Mouse (Mus musculus): ENCODE results near the gene Sel1l2. TPM values are rescaled to one million over a fixed set of nuclear protein-coding genes. Genes with fewer than 3 reads are reported as not detected.

The Sel1l2 gene
- polyA plus RNA-seq (2012; rRNA removed), result not detected in 2 replicates

DNA sequence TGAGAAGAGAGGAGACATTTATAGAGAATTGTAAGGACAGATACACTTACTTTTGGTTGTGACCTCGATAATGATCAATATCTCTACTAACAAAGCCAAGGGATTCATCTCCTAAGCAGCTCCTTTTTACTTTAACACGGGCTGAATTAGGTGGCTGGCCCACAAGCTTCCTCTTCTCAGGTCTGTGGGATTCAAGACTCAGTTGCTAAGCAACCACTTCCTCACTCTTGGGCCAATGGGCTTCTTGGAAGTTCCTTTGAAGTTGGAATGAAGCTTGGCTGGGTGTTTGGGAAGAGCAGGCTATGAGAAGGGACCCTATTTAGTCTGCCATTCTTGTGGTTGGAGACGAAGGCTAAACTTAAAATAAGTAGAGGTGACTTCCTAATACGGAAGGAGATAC is at the start of gene Sel1l2:
Gene Sel1l2 (minus strand): TSS at position 182 of the 400 bp plus-strand sequence.
- H3K27ac ChIP-seq (ENCODE audit: insufficient read depth, low read depth, low read length), result no peak within 1 kb of the TSS
- no peaks in the 10 kb centered on the region for H3K4me1 ChIP-seq (ENCODE audit: control insufficient read depth, insufficient read depth, insufficient read length, low read length)
- H3K27me3 ChIP-seq (ENCODE audit: control insufficient read depth, insufficient read depth, low read length), result no peaks in the 10 kb centered on the region
- no peaks in the 10 kb centered on the region for H3K36me3 ChIP-seq (ENCODE audit: control insufficient read depth, insufficient read depth, low read length)
- TF ChIP-seq POLR2A (IDR thresholded peaks at IDR 0.05; ENCODE audit: low read depth, low read length) (no peak), CTCF (IDR thresholded peaks at IDR 0.05; ENCODE audit: extremely low read depth, insufficient read length, insufficient replicate concordance, low read depth, low read length) (no peak)
- WGBS, result 52% methylated on average over 4 of the region's 4 CpGs
- H3K4me3 ChIP-seq (ENCODE audit: low read depth, low read length), result no peak within 1 kb of the TSS

DNA sequence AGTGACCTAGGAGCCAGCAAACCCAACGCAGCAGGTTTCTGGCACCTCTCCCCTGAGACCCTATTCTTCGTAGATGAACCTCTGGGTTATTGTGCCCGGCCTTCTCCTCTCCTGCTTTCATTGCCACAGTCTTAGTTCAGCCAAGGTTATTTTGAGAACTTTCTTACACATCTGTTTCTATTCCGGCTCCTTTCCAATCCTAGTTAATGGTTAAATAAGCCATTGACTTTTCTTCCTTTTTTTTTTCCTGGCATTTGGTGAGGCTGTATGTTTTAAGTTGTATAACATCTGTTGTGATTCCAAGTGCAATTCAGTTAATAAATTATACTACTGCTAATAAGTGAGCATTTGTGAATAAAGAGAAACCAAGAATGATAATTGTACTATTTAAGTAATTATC is 49.6 kb upstream of the Sel1l2 start:
- Histone ChIP-seq H3K4me1 (ENCODE audit: control insufficient read depth, insufficient read depth, insufficient read length, low read length) (no peaks in the 10 kb centered on the region), H3K27me3 (ENCODE audit: control insufficient read depth, insufficient read depth, low read length) (no peaks in the 10 kb centered on the region), H3K27ac (ENCODE audit: insufficient read depth, low read depth, low read length) (no peak overlapping the region), H3K36me3 (ENCODE audit: control insufficient read depth, insufficient read depth, low read length) (no peaks in the 10 kb centered on the region), H3K4me3 (ENCODE audit: low read depth, low read length) (no peak overlapping the region)
- 41% methylated on average over 4 of the region's 4 CpGs for WGBS
- TF ChIP-seq POLR2A (IDR thresholded peaks at IDR 0.05; ENCODE audit: low read depth, low read length), result no peak
- TF ChIP-seq CTCF (IDR thresholded peaks at IDR 0.05; ENCODE audit: extremely low read depth, insufficient read length, insufficient replicate concordance, low read depth, low read length), result no peak

DNA sequence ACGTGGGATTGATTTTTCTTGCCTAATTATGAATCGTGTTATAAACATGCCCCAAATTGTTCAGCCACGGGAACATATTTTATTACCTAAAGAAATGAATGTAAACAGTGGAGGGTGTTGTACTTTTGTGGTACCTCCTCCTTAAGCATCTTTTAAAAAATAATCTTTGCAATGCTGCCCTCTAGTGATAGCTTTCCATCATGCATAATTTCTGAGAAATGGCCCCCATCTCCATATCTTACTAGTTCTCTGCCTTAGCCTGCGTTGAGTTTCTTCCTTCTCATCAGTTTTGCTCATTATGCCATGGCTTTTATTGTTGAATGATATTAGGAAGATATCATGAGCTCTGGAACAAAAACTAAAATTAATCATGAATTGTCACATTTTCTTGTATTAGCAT is 37.8 kb upstream of the Sel1l2 start:
- Histone ChIP-seq H3K4me3 (ENCODE audit: low read depth, low read length) (no peak overlapping the region), H3K27ac (ENCODE audit: insufficient read depth, low read depth, low read length) (no peak overlapping the region), H3K4me1 (ENCODE audit: control insufficient read depth, insufficient read depth, insufficient read length, low read length) (no peaks in the 10 kb centered on the region), H3K27me3 (ENCODE audit: control insufficient read depth, insufficient read depth, low read length) (no peaks in the 10 kb centered on the region), H3K36me3 (ENCODE audit: control insufficient read depth, insufficient read depth, low read length) (no peaks in the 10 kb centered on the region)
- WGBS, result 5% methylated on average over 4 of the region's 4 CpGs
- TF ChIP-seq CTCF (IDR thresholded peaks at IDR 0.05; ENCODE audit: extremely low read depth, insufficient read length, insufficient replicate concordance, low read depth, low read length), result no peak
- TF ChIP-seq POLR2A (IDR thresholded peaks at IDR 0.05; ENCODE audit: low read depth, low read length), result no peak

DNA sequence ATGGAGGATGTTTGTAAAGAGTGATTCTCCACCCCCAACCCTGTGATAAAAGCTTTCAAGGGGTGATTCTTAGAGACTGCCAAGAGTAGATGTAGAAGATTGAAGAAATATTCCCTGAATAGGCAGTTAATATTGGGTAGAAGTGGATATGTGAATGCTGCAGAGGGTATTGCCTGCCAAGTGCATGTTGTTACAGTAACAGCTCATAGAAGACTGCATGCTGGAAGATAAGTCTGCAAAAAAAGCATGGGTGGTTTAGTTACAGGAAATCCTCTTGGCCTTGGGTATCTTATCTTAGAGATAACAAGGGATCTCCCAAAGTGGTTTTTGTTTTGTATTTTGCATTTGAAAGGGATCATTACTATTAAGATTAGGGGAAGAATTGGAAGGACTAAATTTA is 36.3 kb upstream of the Sel1l2 start:
- H3K27ac ChIP-seq (ENCODE audit: insufficient read depth, low read depth, low read length), result no peak overlapping the region
- H3K4me3 ChIP-seq (ENCODE audit: low read depth, low read length), result no peak overlapping the region
- no peak for TF ChIP-seq POLR2A (IDR thresholded peaks at IDR 0.05; ENCODE audit: low read depth, low read length)
- TF ChIP-seq CTCF (IDR thresholded peaks at IDR 0.05; ENCODE audit: extremely low read depth, insufficient read length, insufficient replicate concordance, low read depth, low read length), result no peak
- no peaks in the 10 kb centered on the region for H3K36me3 ChIP-seq (ENCODE audit: control insufficient read depth, insufficient read depth, low read length)
- no peaks in the 10 kb centered on the region for H3K27me3 ChIP-seq (ENCODE audit: control insufficient read depth, insufficient read depth, low read length)
- no peaks in the 10 kb centered on the region for H3K4me1 ChIP-seq (ENCODE audit: control insufficient read depth, insufficient read depth, insufficient read length, low read length)

DNA sequence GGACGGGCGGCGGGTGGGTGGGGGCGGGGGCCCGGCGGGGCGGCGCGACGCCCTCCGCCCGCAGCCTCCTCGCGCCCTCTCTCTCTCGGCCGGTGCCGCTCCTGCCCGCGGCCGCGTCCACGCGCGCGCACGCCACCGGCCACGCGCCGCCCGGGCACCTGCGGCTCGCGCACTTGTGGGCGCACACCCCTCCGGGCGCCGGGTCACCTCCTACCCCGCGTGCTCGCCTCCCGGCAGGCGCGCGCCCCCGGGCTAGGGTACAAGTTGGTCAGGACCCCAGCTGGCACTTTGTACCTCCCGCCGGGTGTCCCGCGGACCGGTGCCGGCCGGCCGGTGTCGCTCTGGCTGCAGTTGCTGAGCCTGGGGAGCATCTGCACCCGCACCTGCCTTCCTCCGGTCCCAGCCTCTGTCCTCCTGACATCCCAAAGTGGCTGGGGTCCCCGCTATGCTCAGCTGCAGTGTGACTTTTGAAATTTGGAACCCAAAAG is 6.3 kb upstream of the Sel1l2 start:
- H3K4me1 ChIP-seq (ENCODE audit: control insufficient read depth, insufficient read depth, insufficient read length, low read length), result no peaks in the 10 kb centered on the region; the same call in 1 of the 2 replicates
- whole genome bisulfite sequencing, result under 1% methylated on average over 54 of the region's 58 CpGs
- no peak for TF ChIP-seq CTCF (IDR thresholded peaks at IDR 0.05; ENCODE audit: extremely low read depth, insufficient read length, insufficient replicate concordance, low read depth, low read length)
- no peak for TF ChIP-seq POLR2A (IDR thresholded peaks at IDR 0.05; ENCODE audit: low read depth, low read length)

DNA sequence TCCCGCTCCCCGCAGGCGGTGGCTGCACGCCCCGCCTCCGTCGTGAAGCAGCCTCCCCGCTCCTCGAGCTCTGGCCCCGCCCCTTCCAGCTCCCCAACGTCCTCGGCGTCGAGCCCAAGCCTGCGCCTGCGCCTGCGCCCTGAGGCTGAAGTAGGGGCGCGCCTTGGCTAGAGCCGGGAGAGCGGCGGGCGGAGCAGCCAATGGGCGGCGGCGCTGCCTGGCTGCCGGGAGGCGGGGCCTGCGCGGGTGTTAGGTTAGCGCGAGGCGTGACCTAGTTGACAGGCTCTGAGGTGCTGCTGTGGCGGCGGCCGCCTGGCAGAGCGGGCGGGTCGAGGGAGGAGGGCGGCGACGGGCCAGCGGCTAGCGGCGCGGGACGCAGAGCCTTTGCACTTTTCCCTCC is 5.7 kb upstream of the Sel1l2 start, which contains the start of gene Macrod2:
Gene Macrod2 (plus strand): TSS at position 131 of the 400 bp plus-strand sequence.
- Histone ChIP-seq H3K36me3 (ENCODE audit: control insufficient read depth, insufficient read depth, low read length) (no peaks in the 10 kb centered on the region), H3K27ac (ENCODE audit: insufficient read depth, low read depth, low read length) (no peak within 1 kb of the TSS), H3K27me3 (ENCODE audit: control insufficient read depth, insufficient read depth, low read length) (peaks cover 6% of the 10 kb centered on the region; the same call in 1 of the 2 replicates), H3K4me1 (ENCODE audit: control insufficient read depth, insufficient read depth, insufficient read length, low read length) (no peaks in the 10 kb centered on the region; the same call in 1 of the 2 replicates), H3K4me3 (ENCODE audit: low read depth, low read length) (peak within 1 kb of the TSS; percentile 91)
- no peak; the same call in 1 of the 2 replicates for TF ChIP-seq POLR2A (IDR thresholded peaks at IDR 0.05; ENCODE audit: low read depth, low read length)
- TF ChIP-seq CTCF (IDR thresholded peaks at IDR 0.05; ENCODE audit: extremely low read depth, insufficient read length, insufficient replicate concordance, low read depth, low read length), result no peak
- under 1% methylated on average over 45 of the region's 47 CpGs for WGBS

More for the DNA sequence above, 6.3 kb upstream of the Sel1l2 start:
- Histone ChIP-seq H3K4me3 (ENCODE audit: low read depth, low read length) (peak overlapping the region; percentile 91), H3K27ac (ENCODE audit: insufficient read depth, low read depth, low read length) (no peak overlapping the region), H3K27me3 (ENCODE audit: control insufficient read depth, insufficient read depth, low read length) (peaks cover 6% of the 10 kb centered on the region; the same call in 1 of the 2 replicates), H3K36me3 (ENCODE audit: control insufficient read depth, insufficient read depth, low read length) (no peaks in the 10 kb centered on the region)

DNA sequence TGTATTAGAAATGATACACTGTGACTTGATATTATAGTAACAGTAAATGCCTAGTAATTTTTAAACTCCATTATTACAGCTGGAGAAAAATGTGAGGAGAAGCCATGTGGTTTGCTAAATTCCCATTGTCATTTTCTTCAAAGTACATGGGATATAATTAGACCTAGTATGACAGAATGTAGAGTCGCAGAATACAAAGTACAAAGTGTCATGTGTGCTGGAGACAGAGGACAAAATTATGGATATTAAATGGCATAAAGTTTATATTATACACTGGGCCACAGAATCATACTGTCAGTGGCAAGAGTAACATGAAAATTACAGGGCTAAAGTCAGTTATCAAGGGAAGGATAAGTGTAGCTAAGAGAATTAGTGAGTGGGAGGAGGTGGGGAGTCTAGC is 24.7 kb downstream of the Sel1l2 start:
- no peak overlapping the region for H3K4me3 ChIP-seq (ENCODE audit: low read depth, low read length)
- 83% methylated on average over 1 of the region's 1 CpGs for WGBS
- H3K36me3 ChIP-seq (ENCODE audit: control insufficient read depth, insufficient read depth, low read length), result no peaks in the 10 kb centered on the region
- H3K4me1 ChIP-seq (ENCODE audit: control insufficient read depth, insufficient read depth, insufficient read length, low read length), result no peaks in the 10 kb centered on the region
- TF ChIP-seq CTCF (IDR thresholded peaks at IDR 0.05; ENCODE audit: extremely low read depth, insufficient read length, insufficient replicate concordance, low read depth, low read length) (no peak), POLR2A (IDR thresholded peaks at IDR 0.05; ENCODE audit: low read depth, low read length) (no peak)
- H3K27me3 ChIP-seq (ENCODE audit: control insufficient read depth, insufficient read depth, low read length), result no peaks in the 10 kb centered on the region
- H3K27ac ChIP-seq (ENCODE audit: insufficient read depth, low read depth, low read length), result no peak overlapping the region
